Mouse (Mus musculus) lung, adult 2 months (tissue): ENCODE measurements around the gene Tagap.

Source experiments
- CTCF ChIP-seq: fragments of 200-500 bp; IDR thresholded peaks from 2 replicates; pipeline ENCODE4 v1.5.1; 2011; ENCODE audit warnings: mild to moderate bottlenecking, low read length, control low read depth; ENCODE audit not compliant: insufficient read depth
- POLR2A ChIP-seq: fragments of 200-500 bp; IDR thresholded peaks from 2 replicates; pipeline ENCODE4 v1.6.1; 2011; ENCODE audit warnings: low read depth, mild to moderate bottlenecking, control low read depth, low read length, borderline replicate concordance; ENCODE audit errors: extremely low read depth

GRCm38 (mm10) chr17:7887071-7887815 is 38.6 kb upstream of the Tagap start:
- no peak for TF ChIP-seq CTCF
- TF ChIP-seq POLR2A, result no peak
